Mouse (Mus musculus) spleen, postnatal 10 days (tissue): Measurements from ENCODE around the gene Acoxl.

ENCODE experiments used
- DNase-seq, 2 experiments: peaks; one replicate each; pipeline ENCODE4 v3.0.0; 2021 to 2022; ENCODE audit warnings: low spot score in 2 of 2

The Acoxl gene

GRCm38 (mm10) chr2:127838576-127838975, at the start of gene Acoxl:
Gene Acoxl (plus strand): TSS chr2:127838876.
- DNase-seq, result no peak

- DNase-seq, result no peak
Measured at GRCm38 (mm10) chr2:127789138-127789537, 49.5 kb upstream of the Acoxl start.

GRCm38 (mm10) chr2:127789651-127790270, 48.9 kb upstream of the Acoxl start:
- no peak for DNase-seq

GRCm38 (mm10) chr2:127791919-127792603, 46.6 kb upstream of the Acoxl start, which contains the start of gene Mtln:
Gene Mtln (minus strand): TSS chr2:127792488.
- peak; percentile 66 to 84 for DNase-seq

GRCm38 (mm10) chr2:127831401-127832102, 7.1 kb upstream of the Acoxl start, which contains the start of gene Bub1:
Gene Bub1 (minus strand): TSS chr2:127831865.
- peak; percentile 91 to 97 for DNase-seq

- peak in 1 of 2 experiments; percentile 20 for DNase-seq
Measured at GRCm38 (mm10) chr2:127832103-127832832, 6.4 kb upstream of the Acoxl start.

GRCm38 (mm10) chr2:127832833-127833190, 5.9 kb upstream of the Acoxl start:
- no peak for DNase-seq

- no peak for DNase-seq
Measured at GRCm38 (mm10) chr2:127839425-127839824, 749 bp downstream of the Acoxl start.

GRCm38 (mm10) chr2:127841402-127841801, 2.7 kb downstream of the Acoxl start:
- DNase-seq, result no peak

GRCm38 (mm10) chr2:127842421-127842820, 3.7 kb downstream of the Acoxl start:
- no peak for DNase-seq

- no peak for DNase-seq
Measured at GRCm38 (mm10) chr2:127845346-127845982, 6.8 kb downstream of the Acoxl start.

- no peak for DNase-seq
Measured at GRCm38 (mm10) chr2:127846008-127846407, 7.3 kb downstream of the Acoxl start.

GRCm38 (mm10) chr2:127846571-127846970, 7.9 kb downstream of the Acoxl start:
- DNase-seq, result no peak

GRCm38 (mm10) chr2:127850371-127850770, 11.7 kb downstream of the Acoxl start:
- DNase-seq, result no peak

- DNase-seq, result no peak
Measured at GRCm38 (mm10) chr2:127854332-127854991, 15.8 kb downstream of the Acoxl start.

- no peak for DNase-seq
Measured at GRCm38 (mm10) chr2:127864381-127864780, 25.7 kb downstream of the Acoxl start.

GRCm38 (mm10) chr2:127881063-127881462, 42.4 kb downstream of the Acoxl start:
- no peak for DNase-seq

GRCm38 (mm10) chr2:127889432-127889831, 50.8 kb downstream of the Acoxl start:
- DNase-seq, result peak; percentile 75 to 86

- no peak for DNase-seq
Measured at GRCm38 (mm10) chr2:127889979-127890378, 51.3 kb downstream of the Acoxl start.

- no peak for DNase-seq
Measured at GRCm38 (mm10) chr2:127890526-127890925, 51.9 kb downstream of the Acoxl start.

- DNase-seq, result no peak
Measured at GRCm38 (mm10) chr2:127891056-127891455, 52.4 kb downstream of the Acoxl start.
